Mouse (Mus musculus) forebrain, embryonic 16.5 days (tissue): ENCODE data around the gene Ubash3b. TPM values are rescaled to one million over a fixed set of nuclear protein-coding genes. Genes with fewer than 3 reads are reported as not detected.

ENCODE experiments used
- ATAC-seq: fragments of 200-750 bp; cut with Nextera tagmentation; 2 replicates; pipeline ENCODE4 v1.8.0; 2017; ENCODE audit warnings: mild to moderate bottlenecking, moderate library complexity
- H3K27ac ChIP-seq: fragments of 300-500 bp; sonication (generic); 2 replicates; pipeline ENCODE4 v1.5.1; 2014; ENCODE audit warnings: low read length, control low read depth
- H3K27me3 ChIP-seq: fragments of 300-500 bp; sonication (generic); replicated peaks from 2 replicates; pipeline ENCODE4 v1.6.1; 2014; ENCODE audit warnings: low read length; ENCODE audit not compliant: control insufficient read depth, insufficient read depth
- H3K36me3 ChIP-seq: fragments of 300-500 bp; sonication (generic); 2 replicates; pipeline ENCODE4 v1.6.1; 2014; ENCODE audit not compliant: control insufficient read depth, insufficient read depth
- H3K4me1 ChIP-seq: fragments of 300-500 bp; sonication (generic); replicated peaks from 2 replicates; pipeline ENCODE4 v1.6.1; 2014; ENCODE audit warnings: low read length; ENCODE audit not compliant: control insufficient read depth, insufficient read depth
- H3K4me2 ChIP-seq: fragments of 300-500 bp; sonication (generic); 2 replicates; pipeline ENCODE4 v1.6.1; 2014; ENCODE audit warnings: mild to moderate bottlenecking, low read length, control low read depth
- H3K4me3 ChIP-seq: fragments of 300-500 bp; sonication (generic); replicated peaks from 2 replicates; pipeline ENCODE4 v1.5.1; 2014; ENCODE audit warnings: mild to moderate bottlenecking, low read length, control low read depth
- H3K9ac ChIP-seq: fragments of 300-500 bp; sonication (generic); replicated peaks from 2 replicates; pipeline ENCODE4 v1.6.1; 2014; ENCODE audit warnings: low read depth, low read length, control low read depth
- H3K9me3 ChIP-seq: fragments of 300-500 bp; sonication (generic); 2 replicates; pipeline ENCODE4 v1.6.1; 2016; ENCODE audit warnings: low read length; ENCODE audit not compliant: control insufficient read depth
- WGBS: fragments of 180-500 bp; shearing (Covaris S2); extraction: QIAGEN DNeasy Blood & Tissue Kit; methylation state at CpG from one replicate; pipeline ENCODE4 v1.1.7; 2014; 5-methylcytosine and 5-hydroxymethylcytosine counted together
- polyA plus RNA-seq: library from polyadenylated mRNA; unstranded; fragments of >200 nt; fragmentation: Nextera tagmentation; extraction: Ambion mirVana; gene quantifications from 2 replicates; pipeline ENCODE4 v1.2.1, GENCODE M21; 2015

The Ubash3b gene
- polyA plus RNA-seq, 1 experiment from 2014 or later, result 14.7 TPM

- Histone ChIP-seq H3K4me1 (peaks cover 5% of the 10 kb centered on the region; the same call in 1 of the 2 replicates), H3K27ac (no peak overlapping the region), H3K27me3 (no peaks in the 10 kb centered on the region), H3K36me3 (no peaks in the 10 kb centered on the region), H3K4me2 (no peak overlapping the region), H3K4me3 (no peak overlapping the region), H3K9me3 (no peaks in the 10 kb centered on the region), H3K9ac (no peak overlapping the region)
- ATAC-seq, result no peak
- WGBS, result 99% methylated on average over 3 of the region's 3 CpGs
Measured at GRCm38 (mm10) chr9:41129273-41129672, 32.2 kb downstream of the Ubash3b start.

- H3K27ac ChIP-seq, result no peak overlapping the region
- peaks cover 9% of the 10 kb centered on the region for H3K4me1 ChIP-seq
- no peak overlapping the region for H3K4me2 ChIP-seq
- no peak for ATAC-seq
- WGBS, result 89% methylated on average over 3 of the region's 3 CpGs
- H3K27me3 ChIP-seq, result no peaks in the 10 kb centered on the region
- H3K4me3 ChIP-seq, result no peak overlapping the region
- no peaks in the 10 kb centered on the region for H3K9me3 ChIP-seq
- H3K9ac ChIP-seq, result no peak overlapping the region
- no peaks in the 10 kb centered on the region for H3K36me3 ChIP-seq
Measured at GRCm38 (mm10) chr9:41126723-41127122, 34.8 kb downstream of the Ubash3b start.

GRCm38 (mm10) chr9:41124305-41124704, 37.2 kb downstream of the Ubash3b start:
- Histone ChIP-seq H3K9me3 (no peaks in the 10 kb centered on the region), H3K4me2 (no peak overlapping the region)
- WGBS, result 95% methylated on average over 6 of the region's 6 CpGs

GRCm38 (mm10) chr9:41122390-41123110, 38.9 kb downstream of the Ubash3b start:
- Histone ChIP-seq H3K4me2 (no peak overlapping the region), H3K4me1 (peaks cover 4% of the 10 kb centered on the region), H3K9ac (no peak overlapping the region), H3K27me3 (no peaks in the 10 kb centered on the region), H3K9me3 (no peaks in the 10 kb centered on the region), H3K4me3 (no peak overlapping the region), H3K36me3 (no peaks in the 10 kb centered on the region), H3K27ac (no peak overlapping the region)
- WGBS, result 71% methylated on average over 11 of the region's 11 CpGs
- no peak for ATAC-seq

More at GRCm38 (mm10) chr9:41124305-41124704, 37.2 kb downstream of the Ubash3b start:
- Histone ChIP-seq H3K4me1 (peaks cover 4% of the 10 kb centered on the region), H3K4me3 (no peak overlapping the region), H3K9ac (no peak overlapping the region), H3K27me3 (no peaks in the 10 kb centered on the region), H3K36me3 (no peaks in the 10 kb centered on the region), H3K27ac (no peak overlapping the region)
- ATAC-seq, result no peak

- H3K36me3 ChIP-seq, result no peaks in the 10 kb centered on the region
- no peak overlapping the region for H3K27ac ChIP-seq
- peaks cover 4% of the 10 kb centered on the region for H3K4me1 ChIP-seq
- no peaks in the 10 kb centered on the region for H3K9me3 ChIP-seq
- H3K9ac ChIP-seq, result no peak overlapping the region
- H3K4me3 ChIP-seq, result no peak overlapping the region
- no peak for ATAC-seq
- H3K4me2 ChIP-seq, result no peak overlapping the region
- WGBS, result 73% methylated on average over 6 of the region's 6 CpGs
- H3K27me3 ChIP-seq, result no peaks in the 10 kb centered on the region
Measured at GRCm38 (mm10) chr9:41121701-41122354, 39.7 kb downstream of the Ubash3b start.

GRCm38 (mm10) chr9:41119958-41120357, 41.5 kb downstream of the Ubash3b start:
- no peak overlapping the region for H3K4me3 ChIP-seq
- H3K9me3 ChIP-seq, result no peaks in the 10 kb centered on the region
- peaks cover 4% of the 10 kb centered on the region for H3K4me1 ChIP-seq
- ATAC-seq, result no peak
- no peak overlapping the region for H3K9ac ChIP-seq
- H3K27ac ChIP-seq, result no peak overlapping the region
- WGBS, result 77% methylated on average over 6 of the region's 6 CpGs
- no peak overlapping the region for H3K4me2 ChIP-seq
- no peaks in the 10 kb centered on the region for H3K36me3 ChIP-seq
- no peaks in the 10 kb centered on the region for H3K27me3 ChIP-seq

GRCm38 (mm10) chr9:41118065-41118464, 43.4 kb downstream of the Ubash3b start:
- no peak overlapping the region for H3K27ac ChIP-seq
- H3K9me3 ChIP-seq, result no peaks in the 10 kb centered on the region
- H3K4me1 ChIP-seq, result peaks cover 4% of the 10 kb centered on the region
- H3K36me3 ChIP-seq, result no peaks in the 10 kb centered on the region
- H3K9ac ChIP-seq, result no peak overlapping the region
- H3K27me3 ChIP-seq, result no peaks in the 10 kb centered on the region
- ATAC-seq, result no peak
- 67% methylated on average over 7 of the region's 7 CpGs for WGBS
- H3K4me2 ChIP-seq, result no peak overlapping the region
- H3K4me3 ChIP-seq, result no peak overlapping the region

- Histone ChIP-seq H3K4me2 (no peak overlapping the region), H3K4me3 (no peak overlapping the region), H3K4me1 (no peaks in the 10 kb centered on the region), H3K27me3 (no peaks in the 10 kb centered on the region), H3K27ac (no peak overlapping the region), H3K9ac (no peak overlapping the region), H3K9me3 (no peaks in the 10 kb centered on the region), H3K36me3 (no peaks in the 10 kb centered on the region)
- WGBS, result 85% methylated on average over 12 of the region's 12 CpGs
- no peak for ATAC-seq
Measured at GRCm38 (mm10) chr9:41116126-41116525, 45.4 kb downstream of the Ubash3b start.

- no peak overlapping the region for H3K4me3 ChIP-seq
- H3K27me3 ChIP-seq, result no peaks in the 10 kb centered on the region
- no peaks in the 10 kb centered on the region for H3K36me3 ChIP-seq
- H3K9ac ChIP-seq, result no peak overlapping the region
- H3K9me3 ChIP-seq, result no peaks in the 10 kb centered on the region
- H3K4me1 ChIP-seq, result no peaks in the 10 kb centered on the region
- no peak overlapping the region for H3K4me2 ChIP-seq
- no peak overlapping the region for H3K27ac ChIP-seq
- WGBS, result 80% methylated on average over 9 of the region's 9 CpGs
- no peak for ATAC-seq
Measured at GRCm38 (mm10) chr9:41114367-41114766, 47.1 kb downstream of the Ubash3b start.
